Mouse (Mus musculus): ENCODE results near the gene Psmc4.

Gene Psmc4

DNA sequence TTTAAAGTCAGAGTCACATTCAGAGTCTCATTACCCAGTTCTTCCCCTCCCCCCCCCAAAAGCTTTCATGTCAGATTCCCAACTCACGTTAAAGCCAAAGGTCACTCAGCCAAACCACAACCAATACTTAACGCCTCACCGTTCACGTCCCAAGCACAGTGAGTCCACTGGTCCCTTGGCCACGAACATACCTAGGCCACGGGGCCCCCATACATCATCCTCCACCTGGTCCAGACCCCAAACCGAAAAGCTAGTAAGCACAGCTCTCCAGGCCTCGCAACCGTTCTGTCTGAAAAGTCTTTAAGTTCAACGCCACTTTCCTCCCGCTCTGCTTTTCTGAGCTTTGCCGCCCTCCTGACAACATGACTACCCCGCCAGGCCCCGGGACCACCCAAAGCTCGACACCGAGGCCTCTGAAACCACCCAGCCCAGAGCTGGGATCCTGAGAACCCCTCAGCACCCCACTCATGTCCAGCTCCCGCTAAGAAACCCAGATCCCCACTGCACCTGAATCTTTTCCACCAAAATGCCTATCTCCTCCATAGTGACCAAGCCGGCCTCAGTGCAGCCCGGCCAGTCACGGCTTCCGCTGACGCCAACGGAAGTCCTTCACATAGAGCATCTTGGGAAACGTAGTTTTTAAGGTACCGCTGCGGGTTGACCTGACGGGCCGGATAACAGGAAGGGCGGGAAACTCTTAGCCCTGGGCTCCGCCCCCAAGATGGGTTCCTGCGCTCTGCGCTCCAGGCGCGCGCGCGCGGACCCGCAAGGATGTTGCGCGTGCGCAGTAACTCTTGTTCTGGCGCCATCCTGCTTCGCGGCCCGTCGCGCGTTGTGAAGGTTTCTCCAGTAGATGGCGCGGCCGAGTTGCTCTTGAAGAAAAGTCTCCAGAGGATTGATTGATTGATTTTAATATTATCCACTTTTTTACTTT lies at the start of gene Psmc4:
Psmc4 (minus strand) TSS at position 626 of the 934 bp plus-strand sequence.
- peak; percentile 99 for DNase-seq (ENCODE audit: low read depth, low spot score)

DNA sequence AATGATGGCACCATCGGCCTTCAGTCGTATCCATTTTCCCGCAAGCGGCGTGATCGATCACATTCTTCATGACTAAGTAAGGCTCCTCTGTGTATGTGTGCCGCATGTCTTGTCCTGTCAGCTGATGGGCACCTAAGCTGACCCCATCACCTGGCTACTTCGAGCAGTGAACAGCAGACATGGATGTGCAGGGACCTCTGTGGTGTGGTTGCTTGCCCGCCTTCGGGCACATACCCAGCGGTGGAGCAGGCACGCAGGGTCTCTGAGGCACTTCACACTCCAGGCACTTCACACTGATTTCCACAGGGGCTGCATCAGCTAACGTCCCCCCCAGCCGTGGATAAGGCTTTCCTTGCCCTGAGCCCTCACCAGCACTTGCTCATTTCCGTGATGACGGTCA lies 49.2 kb upstream of the Psmc4 start:
- DNase-seq (ENCODE audit: low read depth, low spot score), result no peak

DNA sequence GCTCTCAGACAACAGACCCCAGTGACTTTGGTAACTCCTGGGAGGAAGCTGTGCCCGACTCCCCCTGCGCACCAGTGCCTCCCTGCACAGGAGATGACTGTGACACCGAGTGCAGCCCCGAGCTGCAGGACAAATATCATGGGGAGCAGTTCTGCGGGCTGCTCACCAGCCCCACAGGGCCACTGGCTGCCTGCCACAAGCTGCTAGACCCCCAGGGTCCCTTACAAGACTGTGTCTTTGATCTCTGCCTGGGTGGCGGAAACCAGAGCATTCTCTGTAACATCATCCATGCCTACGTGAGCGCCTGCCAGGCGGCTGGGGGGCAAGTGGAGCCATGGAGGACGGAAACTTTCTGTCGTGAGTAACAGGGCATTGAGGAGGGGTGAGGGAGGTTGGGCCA lies 43.6 kb upstream of the Psmc4 start:
- no peak for DNase-seq (ENCODE audit: low read depth, low spot score)

DNA sequence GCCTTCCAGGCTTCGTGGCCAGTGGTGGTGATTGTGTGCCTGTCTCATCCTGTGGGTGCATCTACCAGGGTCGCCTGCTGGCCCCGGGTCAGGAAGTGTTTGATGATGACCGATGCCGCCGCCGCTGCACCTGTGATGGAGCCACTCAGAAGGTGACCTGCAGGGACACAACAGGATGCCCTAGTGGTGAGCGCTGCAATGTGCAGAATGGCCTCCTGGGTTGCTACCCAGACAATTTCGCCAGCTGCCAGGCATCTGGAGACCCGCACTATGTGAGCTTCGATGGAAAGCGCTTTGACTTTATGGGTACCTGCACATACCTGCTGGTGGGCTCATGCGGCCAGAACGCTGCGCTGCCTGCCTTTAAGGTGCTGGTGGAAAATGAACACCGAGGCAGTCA lies 36.3 kb upstream of the Psmc4 start:
- no peak for DNase-seq (ENCODE audit: low read depth, low spot score)

DNA sequence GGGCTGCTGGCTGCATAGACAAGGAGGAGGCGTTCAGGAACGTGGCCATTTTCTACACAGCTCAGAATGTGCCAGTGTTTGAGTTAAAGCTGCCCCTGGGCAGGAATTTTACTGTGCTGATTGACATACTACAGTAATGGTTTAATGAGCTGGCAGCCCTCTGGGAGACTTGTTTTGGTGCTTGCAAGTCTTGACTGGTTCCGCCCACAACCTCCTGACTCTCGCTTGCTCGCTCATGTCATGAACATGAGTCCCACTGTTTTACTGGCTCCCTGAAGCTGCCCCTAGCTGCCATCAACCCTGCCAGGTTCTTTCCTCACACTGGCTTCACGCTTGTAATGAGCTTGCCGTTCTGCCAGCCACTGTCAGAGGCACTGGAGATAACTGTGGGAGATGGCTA lies 34.3 kb upstream of the Psmc4 start:
- no peak for DNase-seq (ENCODE audit: low read depth, low spot score)

DNA sequence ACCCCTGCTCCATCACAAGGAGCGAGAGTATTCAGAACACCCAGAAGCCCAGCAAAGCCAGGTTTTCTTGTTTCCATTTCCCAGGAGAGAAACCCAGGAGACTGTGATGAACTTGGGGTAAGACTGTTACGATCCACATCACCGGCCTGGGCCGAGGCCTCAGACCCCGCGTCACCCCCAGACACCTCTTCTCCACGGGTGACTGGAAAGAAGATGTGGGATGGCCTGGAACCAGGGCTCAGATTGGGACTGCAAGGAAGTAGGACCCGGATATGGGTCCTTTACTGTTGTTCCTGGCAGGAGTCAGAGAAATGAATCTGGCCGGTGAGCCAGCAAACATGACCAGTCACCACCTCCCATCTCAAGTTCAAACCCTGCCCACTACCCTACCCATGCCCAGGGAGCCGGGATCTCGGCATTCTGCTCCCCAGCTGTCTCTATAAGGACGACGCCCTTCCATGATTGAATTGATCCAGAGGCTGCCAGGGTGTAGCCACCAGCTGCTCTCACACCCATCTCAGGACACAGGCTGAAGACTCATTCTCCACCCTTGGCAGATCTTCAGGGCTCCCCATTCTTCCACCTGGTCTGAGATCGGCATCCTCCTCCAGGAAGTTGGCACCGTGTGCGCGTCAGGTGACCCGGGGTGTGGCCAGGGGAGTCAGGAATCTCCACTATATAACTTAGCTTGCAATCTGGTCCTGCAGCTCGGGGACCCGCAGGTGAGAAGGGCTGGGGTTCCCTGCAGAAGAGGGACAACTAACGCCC lies 20.8 kb upstream of the Psmc4 start, which contains the start of gene Fcgbp:
Fcgbp (plus strand) TSS at position 706 of the 768 bp plus-strand sequence.
- DNase-seq (ENCODE audit: low read depth, low spot score), result no peak

DNA sequence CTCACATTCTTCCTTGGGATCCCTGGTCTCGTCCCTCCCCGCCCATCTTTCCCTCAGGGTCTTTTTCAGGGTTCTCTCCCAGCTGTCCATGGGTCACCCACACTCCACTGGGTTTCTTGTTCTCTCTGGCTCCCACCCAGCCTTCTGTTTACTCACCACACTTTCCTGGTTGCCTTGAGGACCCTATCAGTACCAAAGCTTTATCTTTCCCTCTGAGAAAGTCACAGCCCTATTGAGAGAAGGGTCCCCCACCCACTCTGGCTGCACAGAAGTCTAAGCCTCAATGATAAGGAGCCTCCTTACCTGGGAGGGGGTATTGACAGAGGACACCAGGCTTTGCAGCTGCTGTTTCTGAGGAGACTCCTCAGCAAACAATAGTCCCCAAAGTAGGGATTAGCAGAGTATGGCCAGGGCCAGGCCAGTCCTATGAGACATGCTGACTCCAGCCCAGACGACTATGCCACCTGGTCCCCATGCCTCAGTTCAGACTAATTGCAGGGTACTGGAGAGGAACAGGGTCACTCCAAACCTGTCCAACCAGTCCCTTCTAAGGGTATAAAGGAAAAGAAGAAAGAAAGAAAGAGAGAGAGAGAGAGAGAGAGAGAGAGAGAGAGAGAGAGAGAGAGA lies 19.8 kb upstream of the Psmc4 start:
- DNase-seq (ENCODE audit: low read depth, low spot score), result no peak

DNA sequence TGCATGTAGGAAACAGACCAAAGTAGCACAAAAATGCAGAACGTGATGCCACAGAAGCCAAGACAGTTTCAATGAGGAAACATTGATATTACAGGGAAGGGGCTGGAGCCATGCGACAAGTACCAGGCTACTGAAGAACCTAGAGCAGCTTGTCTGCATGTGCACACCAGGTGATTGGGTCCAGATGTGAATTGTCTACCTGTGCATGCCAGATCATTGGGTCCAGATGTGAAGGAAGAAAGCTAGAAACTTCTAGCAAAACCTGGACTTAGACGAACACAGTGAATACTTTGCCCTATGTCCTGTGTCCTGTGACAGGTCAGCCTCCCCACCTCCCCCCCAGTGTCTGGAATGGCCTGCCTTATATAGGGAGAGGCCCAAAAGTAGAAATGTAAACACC lies 18.8 kb upstream of the Psmc4 start:
- DNase-seq (ENCODE audit: low read depth, low spot score), result no peak

DNA sequence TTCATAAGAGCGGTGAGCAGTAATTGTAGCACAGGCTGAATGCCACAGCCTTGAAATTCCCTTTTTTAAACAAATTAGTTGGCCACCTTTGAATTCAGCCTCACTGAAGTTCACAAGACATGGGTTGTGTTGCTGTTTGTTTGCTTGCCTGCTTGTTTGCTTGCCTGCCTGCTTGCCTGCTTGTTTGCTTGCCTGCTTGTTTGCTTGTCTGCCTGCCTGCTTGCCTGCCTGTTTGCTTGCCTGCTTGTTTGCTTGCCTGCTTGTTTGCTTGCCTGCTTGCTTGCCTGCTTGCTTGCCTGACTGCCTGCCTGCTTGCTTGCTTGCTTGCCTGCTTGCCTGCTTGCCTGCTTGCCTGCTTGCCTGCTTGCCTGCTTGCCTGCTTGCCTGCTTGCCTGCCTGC lies 10.1 kb upstream of the Psmc4 start:
- DNase-seq (ENCODE audit: low read depth, low spot score), result no peak

DNA sequence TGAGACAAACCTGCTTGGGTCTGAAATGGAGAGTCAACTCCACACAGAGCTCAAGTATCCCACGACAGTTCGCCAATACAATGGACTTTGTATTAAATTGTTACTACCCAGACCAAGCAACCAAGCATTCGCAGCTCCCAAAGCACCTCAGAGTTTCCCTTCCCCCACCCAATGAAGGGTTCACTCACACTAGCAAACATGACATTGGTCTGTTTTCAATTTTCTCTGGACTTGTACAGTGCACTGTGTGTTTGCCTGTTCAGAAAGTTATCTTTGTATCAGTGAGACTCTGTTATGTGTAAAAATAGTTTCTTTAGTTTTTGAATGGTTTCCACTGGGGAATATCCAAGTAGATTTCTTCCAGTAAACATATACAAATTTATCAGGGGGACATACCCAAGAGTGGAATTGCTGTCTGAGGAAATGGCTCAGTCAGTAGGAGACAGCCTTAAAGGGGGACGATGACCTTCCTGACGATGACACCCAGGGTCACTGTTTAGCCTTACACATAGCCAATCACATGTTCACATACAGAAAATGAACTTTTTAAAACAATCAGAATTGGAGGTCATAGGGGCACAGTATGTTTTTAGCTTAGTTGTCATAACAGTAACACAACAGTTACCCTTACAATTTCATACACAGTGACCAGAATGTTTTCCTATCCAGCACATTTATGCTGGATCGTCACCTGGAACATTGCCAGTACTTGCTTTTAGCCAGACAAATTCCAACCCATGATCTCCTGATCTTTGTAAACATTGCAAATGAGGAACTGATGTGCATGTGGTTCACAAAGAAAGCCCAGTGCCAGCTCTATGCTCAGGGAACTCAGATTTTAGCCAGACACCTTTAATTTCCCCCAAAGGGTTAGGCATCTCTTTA lies 3.4 kb upstream of the Psmc4 start:
- no peak for DNase-seq (ENCODE audit: low read depth, low spot score)

DNA sequence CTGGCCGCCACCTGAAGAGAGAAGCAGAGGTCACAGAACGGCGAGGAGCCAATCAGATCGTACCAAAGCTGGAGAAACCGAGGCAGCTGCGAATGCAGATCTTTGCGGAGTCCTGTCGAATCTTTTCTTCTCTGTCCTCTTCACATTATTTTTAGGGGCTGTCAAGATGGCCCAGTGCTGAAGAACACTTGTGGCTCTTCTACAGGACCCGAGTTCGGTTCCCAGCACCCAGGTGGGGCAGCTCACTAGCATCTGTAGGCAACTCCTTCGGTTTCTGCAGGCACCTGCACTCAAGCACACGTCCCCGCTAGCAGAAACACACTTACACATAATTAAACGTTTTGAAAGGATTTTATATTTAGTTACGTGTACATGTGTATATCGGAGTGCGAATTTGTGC lies 683 bp upstream of the Psmc4 start:
- no peak for DNase-seq (ENCODE audit: low read depth, low spot score)

DNA sequence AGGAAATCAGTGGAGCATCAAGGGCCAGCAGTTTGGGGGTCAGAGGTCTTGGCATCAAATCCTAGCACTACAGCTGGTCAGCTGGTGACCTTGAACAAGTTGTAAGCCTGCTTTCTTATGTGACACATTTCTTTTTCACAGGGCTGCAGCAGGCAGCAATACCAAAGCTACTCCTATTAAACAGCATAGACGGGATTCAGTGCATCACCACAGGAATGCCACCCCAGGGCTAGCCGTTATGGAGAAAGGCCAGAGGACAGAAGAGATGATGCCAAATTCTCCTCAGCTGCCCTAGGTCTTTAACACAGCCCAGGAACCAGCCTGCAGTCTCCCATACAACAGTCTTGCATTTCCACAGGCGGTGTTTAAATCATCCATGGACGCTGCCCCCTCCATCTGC lies 5.4 kb downstream of the Psmc4 start:
- DNase-seq (ENCODE audit: low read depth, low spot score), result no peak

DNA sequence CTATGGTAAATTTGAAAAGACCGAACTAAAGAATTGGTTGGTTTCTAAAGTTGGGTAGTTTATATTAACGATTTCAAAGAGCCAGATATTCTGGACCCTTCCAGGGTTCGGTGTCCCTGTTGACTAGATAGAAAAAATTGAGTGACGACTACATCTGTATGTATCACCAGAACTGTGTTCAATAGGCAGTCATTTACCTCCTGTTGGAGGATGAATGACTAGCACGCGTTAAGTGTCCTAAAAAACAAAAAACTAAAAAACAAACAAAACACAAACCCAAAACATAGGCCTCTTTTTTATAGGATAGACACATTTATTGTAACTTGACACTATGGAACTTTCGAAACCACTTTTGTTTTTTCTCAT lies 35.5 kb downstream of the Psmc4 start:
- no peak for DNase-seq (ENCODE audit: low read depth, low spot score)

DNA sequence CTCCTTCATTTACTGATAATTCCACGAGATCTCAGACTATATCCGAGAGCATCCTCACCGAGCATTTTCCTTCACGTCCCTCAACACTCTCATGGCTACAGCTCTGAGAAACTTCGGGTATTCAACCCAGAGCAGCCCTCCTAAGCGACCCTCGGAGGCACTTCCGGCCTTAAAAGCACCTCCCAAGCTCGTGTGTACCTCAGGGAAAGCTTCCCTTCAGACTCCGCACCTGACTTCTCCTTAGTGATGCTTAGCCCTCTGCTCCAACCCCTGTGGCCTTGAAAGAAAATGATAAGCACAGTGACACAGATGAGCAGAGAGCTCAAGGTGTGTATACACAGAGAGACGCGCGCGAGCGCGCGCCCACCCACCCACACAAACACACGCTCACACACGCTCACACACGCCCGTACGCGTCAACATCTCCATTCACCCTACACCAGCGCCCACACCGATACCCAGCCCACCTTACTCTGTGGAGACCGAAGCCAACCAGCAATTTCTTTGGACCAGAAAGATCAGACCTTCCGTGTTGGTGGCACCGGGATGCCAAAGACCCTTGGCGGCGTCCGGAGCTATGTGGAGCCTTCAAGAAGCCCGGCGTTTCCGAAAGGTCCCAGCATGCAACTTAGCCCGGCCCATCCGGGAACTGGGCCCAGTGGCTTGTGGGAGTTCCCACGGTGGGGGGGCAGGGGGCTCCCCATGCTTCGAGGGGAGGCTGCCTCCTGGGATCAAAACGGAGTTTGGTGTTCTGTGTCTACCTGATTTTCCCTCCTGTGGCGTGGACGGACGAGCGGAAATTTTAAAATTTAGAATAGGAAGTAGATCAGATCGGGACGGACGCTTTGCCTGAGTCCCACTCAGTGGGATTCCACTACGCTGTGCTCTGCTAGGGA lies 36.1 kb downstream of the Psmc4 start, which contains the start of gene Zfp850:
Zfp850 (minus strand) TSS at position 567 of the 896 bp plus-strand sequence.
- peak; percentile 79 for DNase-seq (ENCODE audit: low read depth, low spot score)

DNA sequence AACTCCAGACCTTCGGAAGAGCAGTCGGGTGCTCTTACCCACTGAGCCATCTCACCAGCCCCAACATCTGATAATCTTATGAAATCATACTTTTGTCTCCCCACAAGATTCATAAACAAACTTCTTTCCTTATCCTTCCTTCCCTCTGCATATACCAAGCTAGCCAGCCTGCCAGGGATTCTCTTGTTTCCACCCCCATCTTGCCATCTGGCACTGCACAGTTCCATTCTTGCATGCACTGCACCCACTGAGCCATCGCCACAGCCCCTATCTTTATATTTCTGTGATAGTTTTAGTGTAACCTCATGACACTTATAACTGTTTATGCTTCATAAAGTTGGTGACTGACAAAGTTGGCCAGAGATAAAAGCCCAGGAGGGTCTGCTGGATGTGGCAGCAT lies 39.6 kb downstream of the Psmc4 start:
- DNase-seq (ENCODE audit: low read depth, low spot score), result no peak
